Mouse (Mus musculus): ENCODE data around the gene Rgs12.

Gene Rgs12

GRCm38 (mm10) chr5:35035141-35035540 is 85.9 kb downstream of the Rgs12 start:
- DNase-seq, result no peak

GRCm38 (mm10) chr5:35035795-35036194 is 86.5 kb downstream of the Rgs12 start:
- no peak for DNase-seq

GRCm38 (mm10) chr5:35037438-35037837 is 88.2 kb downstream of the Rgs12 start:
- DNase-seq, result no peak

GRCm38 (mm10) chr5:35041268-35041829 is 92.1 kb downstream of the Rgs12 start, which contains the start of gene Hgfac:
Hgfac (plus strand) TSS chr5:35041509.
- no peak for DNase-seq

- no peak for DNase-seq
Observed at GRCm38 (mm10) chr5:35042431-35043109, 93.3 kb downstream of the Rgs12 start.

- DNase-seq, result peak; percentile 65 to 84
Observed at GRCm38 (mm10) chr5:35043110-35043451, 93.8 kb downstream of the Rgs12 start.

GRCm38 (mm10) chr5:35050541-35050940 is 101.3 kb downstream of the Rgs12 start:
- DNase-seq, result no peak

- no peak for DNase-seq
Observed at GRCm38 (mm10) chr5:35054628-35055027, 105.4 kb downstream of the Rgs12 start.

- DNase-seq, result peak in 1 of 2 experiments; percentile 54
Observed at GRCm38 (mm10) chr5:35055076-35055475, 105.8 kb downstream of the Rgs12 start.

GRCm38 (mm10) chr5:35056604-35057432 is 107.6 kb downstream of the Rgs12 start, which contains the start of gene Dok7:
Dok7 (plus strand) TSS chr5:35056766.
- peak; percentile 66 to 73 for DNase-seq

- DNase-seq, result peak in 1 of 2 experiments; percentile 28
Observed at GRCm38 (mm10) chr5:35057582-35057981, 108.3 kb downstream of the Rgs12 start.

- no peak for DNase-seq
Observed at GRCm38 (mm10) chr5:35058216-35058615, 109.0 kb downstream of the Rgs12 start.

GRCm38 (mm10) chr5:35060098-35060497 is 110.9 kb downstream of the Rgs12 start:
- no peak for DNase-seq

- no peak for DNase-seq
Observed at GRCm38 (mm10) chr5:35069841-35070240, 120.6 kb downstream of the Rgs12 start.

GRCm38 (mm10) chr5:35070314-35070713 is 121.1 kb downstream of the Rgs12 start:
- no peak for DNase-seq

GRCm38 (mm10) chr5:35070953-35071352 is 121.7 kb downstream of the Rgs12 start:
- DNase-seq, result no peak

- no peak for DNase-seq
Observed at GRCm38 (mm10) chr5:35071855-35072254, 122.6 kb downstream of the Rgs12 start.

GRCm38 (mm10) chr5:35073235-35073634 is 124.0 kb downstream of the Rgs12 start:
- DNase-seq, result no peak

- DNase-seq, result peak; percentile 72 to 79
Observed at GRCm38 (mm10) chr5:35073992-35074391, 124.7 kb downstream of the Rgs12 start.

GRCm38 (mm10) chr5:35076369-35076768 is 127.1 kb downstream of the Rgs12 start:
- DNase-seq, result peak in 1 of 2 experiments; percentile 34

- peak; percentile 56 to 59 for DNase-seq
Observed at GRCm38 (mm10) chr5:35079101-35079500, 129.9 kb downstream of the Rgs12 start.

GRCm38 (mm10) chr5:35084913-35085312 is 135.7 kb downstream of the Rgs12 start:
- no peak for DNase-seq

- DNase-seq, result peak; percentile 70 to 83
Observed at GRCm38 (mm10) chr5:35088785-35089613, 139.8 kb downstream of the Rgs12 start.

Data from cerebellum, postnatal 25 days (tissue).